Mouse (Mus musculus) fat pad, adult 2 months (tissue): ENCODE data around the gene Gm11559.
"Not testable (repeated sequence)": the region's sequence is repeated elsewhere in the genome, so short reads cannot be mapped to it uniquely, and the experiment has no call there.

ENCODE experiments used
- DNase-seq: peaks from one replicate; pipeline ENCODE4 v3.0.0-alpha.2; 2011; ENCODE audit warnings: low read depth, low spot score; ENCODE audit errors: extremely low read depth

The Gm11559 gene

GRCm38 (mm10) chr11:99864176-99864575 is at the start of gene Gm11559:
Gene Gm11559 (plus strand): TSS chr11:99864476.
- DNase-seq = not testable (repeated sequence)

GRCm38 (mm10) chr11:99815566-99815965 is 48.7 kb upstream of the Gm11559 start, which contains the start of gene Gm11564:
Gene Gm11564 (minus strand): TSS chr11:99815666.
- not testable (repeated sequence) for DNase-seq

GRCm38 (mm10) chr11:99837966-99838365 is 26.3 kb upstream of the Gm11559 start, which contains the start of gene 2300003K06Rik:
Gene 2300003K06Rik (minus strand): TSS chr11:99838066.
- DNase-seq = no peak

GRCm38 (mm10) chr11:99842185-99842584 is 22.1 kb upstream of the Gm11559 start:
- no peak for DNase-seq

GRCm38 (mm10) chr11:99846746-99847145 is 17.5 kb upstream of the Gm11559 start:
- no peak for DNase-seq

- no peak for DNase-seq
Observed at GRCm38 (mm10) chr11:99851508-99851907, 12.8 kb upstream of the Gm11559 start, which contains the start of gene Krtap4-16. Gene Krtap4-16 (minus strand): TSS chr11:99851608.

GRCm38 (mm10) chr11:99854121-99854520 is 10.2 kb upstream of the Gm11559 start:
- DNase-seq = no peak

- no peak for DNase-seq
Observed at GRCm38 (mm10) chr11:99857617-99858016, 6.7 kb upstream of the Gm11559 start, which contains the start of gene Gm11568. Gene Gm11568 (plus strand): TSS chr11:99857917.

- no peak for DNase-seq
Observed at GRCm38 (mm10) chr11:99858761-99859160, 5.5 kb upstream of the Gm11559 start.

GRCm38 (mm10) chr11:99873089-99873488 is 8.8 kb downstream of the Gm11559 start, which contains the start of gene Krtap9-1:
Gene Krtap9-1 (plus strand): TSS chr11:99873389.
- not testable (repeated sequence) for DNase-seq

- not testable (repeated sequence) for DNase-seq
Observed at GRCm38 (mm10) chr11:99878887-99879286, 14.6 kb downstream of the Gm11559 start, which contains the start of gene Gm11567. Gene Gm11567 (plus strand): TSS chr11:99879187.

GRCm38 (mm10) chr11:99907620-99908019 is 43.3 kb downstream of the Gm11559 start, which contains the start of gene Krtap31-1:
Gene Krtap31-1 (plus strand): TSS chr11:99907920.
- DNase-seq = no peak

- DNase-seq = no peak
Observed at GRCm38 (mm10) chr11:99914451-99914850, 50.2 kb downstream of the Gm11559 start, which contains the start of gene Gm11565. Gene Gm11565 (plus strand): TSS chr11:99914751.
